ENCODE assay signal across 28 mouse cellular contexts in genomic region chr19:40355075-40355474, GRCm38 (mm10).
A peak's percentile ranks its signal among the peaks of the same experiment; 100 is the strongest.
DNase-seq lines count a peak whose midpoint lies in the region; ATAC-seq and TF ChIP-seq lines count a peak whose summit lies in the region.
"Had no signal": no experiment of that assay in that cellular context is flagged by ENCODE, and none has a peak within 500 bp of the region (broad histone marks: within the 10 kb centered on the region; RNA-seq: fewer than 3 reads in every experiment).

No protein-coding gene starts in this region.

- H3K9ac ChIP-seq in heart, postnatal 0 days (replicated peaks; ENCODE audit: low read depth, low read length): no peak overlapping the region; the same call in 1 of the 2 replicates
- H3K9ac ChIP-seq in intestine, embryonic 15.5 days: no peak overlapping the region
- H3K9ac ChIP-seq: embryonic facial prominence, embryonic 12.5 days; hindbrain, embryonic 14.5 days; limb, embryonic 12.5 days; liver, postnatal 0 days had no signal

- H3K4me2 ChIP-seq in heart, postnatal 0 days (ENCODE audit: low read depth, low read length): no peak overlapping the region
- H3K4me2 ChIP-seq in intestine, embryonic 15.5 days (replicated peaks): no peak overlapping the region
- H3K4me2 ChIP-seq: embryonic facial prominence, embryonic 12.5 days; hindbrain, embryonic 14.5 days; limb, embryonic 12.5 days; midbrain, embryonic 11.5 days had no signal

- H3K27ac ChIP-seq in heart, postnatal 0 days (ENCODE audit: low read depth): peak overlapping the region; percentile 57
- H3K27ac ChIP-seq in intestine, embryonic 15.5 days: no peak overlapping the region
- H3K27ac ChIP-seq: embryonic facial prominence, embryonic 12.5 days; hindbrain, embryonic 14.5 days; kidney, postnatal 0 days; limb, embryonic 12.5 days had no signal

- DNase-seq in heart, adult 11 months: peak; percentile 87
- no peak for DNase-seq in heart, adult 9 months (ENCODE audit: low spot score in 2 of 2)
- no peak for DNase-seq in heart, postnatal 0 days (ENCODE audit: low spot score)
- DNase-seq in heart, adult 18-20 months: no peak
- no peak for DNase-seq in thymus, postnatal 36 days
- no peak for DNase-seq in kidney, adult 18-20 months
- DNase-seq: cerebellum, adult 11-12 months; cerebellum, adult 9-11 months; embryo, embryonic 11 days; gastrocnemius, postnatal 36 days; kidney, adult 8-10 months; kidney, postnatal 4 days; layer of hippocampus, adult 9-11 months; liver, postnatal 0 days; lung, postnatal 36 days; right cerebral cortex, adult 18-20 months; spleen, adult 18-20 months; thymus, adult 18-20 months; thymus, postnatal 25 days had no signal

- TF ChIP-seq CTCF in heart, postnatal 0 days (IDR thresholded peaks at IDR 0.05; ENCODE audit: low read depth): no peak

- no peak overlapping the region for H3K4me3 ChIP-seq in heart, postnatal 0 days (ENCODE audit: low read depth, low read length)
- H3K4me3 ChIP-seq in intestine, embryonic 15.5 days (replicated peaks): no peak overlapping the region
- H3K4me3 ChIP-seq: embryonic facial prominence, embryonic 12.5 days; limb, embryonic 12.5 days had no signal

- TF ChIP-seq EP300 in heart, postnatal 0 days (IDR thresholded peaks at IDR 0.05; ENCODE audit: low read depth): no peak

- no peak for ATAC-seq in heart, postnatal 0 days (ENCODE audit: insufficient read depth, low read depth)
- ATAC-seq in intestine, embryonic 15.5 days: peak; percentile 43; the same call in 1 of the 2 replicates
- ATAC-seq: CD4-positive, CD25-positive, alpha-beta regulatory T cell, adult 4 months; forebrain, embryonic 14.5 days; liver, postnatal 0 days; midbrain, embryonic 16.5 days had no signal

- peaks cover 69% of the 10 kb centered on the region for H3K36me3 ChIP-seq in heart, postnatal 0 days (replicated peaks; ENCODE audit: control insufficient read depth, insufficient read depth, low read length)
- no peaks in the 10 kb centered on the region for H3K36me3 ChIP-seq in intestine, embryonic 15.5 days
- H3K36me3 ChIP-seq: embryonic facial prominence, embryonic 12.5 days had no signal

- peaks cover 28% of the 10 kb centered on the region for H3K4me1 ChIP-seq in heart, postnatal 0 days (ENCODE audit: control insufficient read depth, insufficient read depth)
- no peaks in the 10 kb centered on the region for H3K4me1 ChIP-seq in intestine, embryonic 15.5 days (replicated peaks)
- H3K4me1 ChIP-seq: embryonic facial prominence, embryonic 12.5 days; limb, embryonic 12.5 days had no signal

- no peaks in the 10 kb centered on the region for H3K9me3 ChIP-seq in heart, postnatal 0 days (replicated peaks; ENCODE audit: control insufficient read depth, low read length)
- H3K9me3 ChIP-seq in intestine, embryonic 15.5 days: no peaks in the 10 kb centered on the region
- H3K9me3 ChIP-seq: embryonic facial prominence, embryonic 12.5 days; limb, embryonic 12.5 days had no signal

- no peaks in the 10 kb centered on the region for H3K27me3 ChIP-seq in heart, postnatal 0 days (ENCODE audit: control insufficient read depth, insufficient read depth, low read length)
- H3K27me3 ChIP-seq in intestine, embryonic 15.5 days (replicated peaks): no peaks in the 10 kb centered on the region
- H3K27me3 ChIP-seq: embryonic facial prominence, embryonic 12.5 days; limb, embryonic 12.5 days had no signal

- 82% methylated on average over 3 of the region's 3 CpGs for WGBS in heart, postnatal 0 days
- WGBS in intestine, embryonic 15.5 days: 94% methylated on average over 3 of the region's 3 CpGs
